Mouse (Mus musculus) thymus, postnatal 36 days (tissue): ENCODE measurements around the gene 4833427G06Rik.

ENCODE experiments used
- DNase-seq, 2 experiments: peaks; one replicate each; pipeline ENCODE4 v3.0.0; 2022; ENCODE audit warnings: mixed read lengths in 2 of 2

4833427G06Rik gene

GRCm38 (mm10) chr9:51060601-51061000 lies 41.3 kb downstream of the 4833427G06Rik start, which contains the start of gene Btg4:
Gene Btg4, plus strand, starts transcription at chr9:51060901.
- DNase-seq: no peak

- DNase-seq: no peak
Observed at GRCm38 (mm10) chr9:51058951-51059521, 42.8 kb downstream of the 4833427G06Rik start.

GRCm38 (mm10) chr9:51056360-51057324 lies 45.2 kb downstream of the 4833427G06Rik start:
- DNase-seq: no peak

- no peak for DNase-seq
Observed at GRCm38 (mm10) chr9:51052180-51052579, 49.7 kb downstream of the 4833427G06Rik start.

GRCm38 (mm10) chr9:51042136-51042535 lies 59.7 kb downstream of the 4833427G06Rik start:
- no peak for DNase-seq

- DNase-seq: no peak
Observed at GRCm38 (mm10) chr9:51041491-51041980, 60.3 kb downstream of the 4833427G06Rik start.

GRCm38 (mm10) chr9:51032785-51033529 lies 68.9 kb downstream of the 4833427G06Rik start:
- no peak for DNase-seq

- DNase-seq: no peak
Observed at GRCm38 (mm10) chr9:51032291-51032690, 69.6 kb downstream of the 4833427G06Rik start.

GRCm38 (mm10) chr9:51031603-51032002 lies 70.3 kb downstream of the 4833427G06Rik start:
- DNase-seq: no peak
